8 mouse cellular contexts compared by ENCODE assay signal in genomic region chr13:23561883-23562659, GRCm38 (mm10). TPM values are rescaled to one million over a fixed set of nuclear protein-coding genes. Genes with fewer than 3 reads are reported as not detected.
DNase-seq lines count a peak whose midpoint lies in the region; ATAC-seq and TF ChIP-seq lines count a peak whose summit lies in the region.
"Not testable (repeated sequence)": the region's sequence is repeated elsewhere in the genome, so short reads cannot be mapped to it uniquely, and the experiment has no call there.

Gene Hist1h3e, minus strand, starts transcription at chr13:23562369.

- H3K4me2 ChIP-seq in heart, embryonic 15.5 days: peak within 1 kb of the TSS; percentile 66
- H3K4me2 ChIP-seq in liver, embryonic 14.5 days (ENCODE audit: low read depth): peak within 1 kb of the TSS; percentile 69
- H3K4me2 ChIP-seq in neural tube, embryonic 11.5 days (ENCODE audit: low read depth): peak within 1 kb of the TSS; percentile 55
- H3K4me2 ChIP-seq in stomach, postnatal 0 days (replicated peaks; ENCODE audit: low read depth): peak within 1 kb of the TSS; percentile 68

- peak; percentile 96 for DNase-seq in c-Kit-positive CD71-negative TER-119-negative erythroid progenitor cells, embryonic 14.5 days (ENCODE audit: low read depth)
- peak; percentile 94 for DNase-seq in forebrain, embryonic 10.5 days (ENCODE audit: extremely low spot score, low spot score)
- DNase-seq in kidney, postnatal 25 days: peak; percentile 93 to 96
- peak; percentile 98 for DNase-seq in liver, embryonic 14.5 days (ENCODE audit: low read depth in 3 of 3, low spot score in 3 of 3)
- peak; percentile 95 for DNase-seq in neural tube, embryonic 11.5 days (ENCODE audit: low spot score)
- peak; percentile 95 for DNase-seq in stomach, postnatal 0 days (ENCODE audit: low spot score)

- H3K9me3 ChIP-seq in forebrain, embryonic 10.5 days; heart, embryonic 15.5 days (replicated peaks); liver, embryonic 14.5 days (ENCODE audit: control insufficient read depth, low read length); neural tube, embryonic 11.5 days (ENCODE audit: control insufficient read depth, low read length); stomach, postnatal 0 days (ENCODE audit: control insufficient read depth, low read length): not testable (repeated sequence)

- peak within 1 kb of the TSS; percentile 98 for H3K27ac ChIP-seq in forebrain, embryonic 10.5 days
- H3K27ac ChIP-seq in heart, embryonic 15.5 days: peak within 1 kb of the TSS; percentile 94
- H3K27ac ChIP-seq in liver, embryonic 14.5 days: peak within 1 kb of the TSS; percentile 92
- H3K27ac ChIP-seq in neural tube, embryonic 11.5 days (ENCODE audit: low read depth, low read length): peak within 1 kb of the TSS; percentile 96
- H3K27ac ChIP-seq in stomach, postnatal 0 days (replicated peaks): peak within 1 kb of the TSS; percentile 97

- H3K4me3 ChIP-seq in forebrain, embryonic 10.5 days: peak within 1 kb of the TSS; percentile 54
- peak within 1 kb of the TSS; percentile 58 for H3K4me3 ChIP-seq in heart, embryonic 15.5 days
- peak within 1 kb of the TSS; percentile 40 to 54 for H3K4me3 ChIP-seq in liver, embryonic 14.5 days (ENCODE audit: insufficient read depth in 1 of 2, low read depth in 2 of 2, low read length in 2 of 2)
- H3K4me3 ChIP-seq in neural tube, embryonic 11.5 days (ENCODE audit: low read depth, low read length): peak within 1 kb of the TSS; percentile 33
- peak within 1 kb of the TSS; percentile 42 for H3K4me3 ChIP-seq in stomach, postnatal 0 days (ENCODE audit: low read depth, low read length)

- peaks cover 11% of the 10 kb centered on the region for H3K4me1 ChIP-seq in forebrain, embryonic 10.5 days
- H3K4me1 ChIP-seq in heart, embryonic 15.5 days (replicated peaks); neural tube, embryonic 11.5 days (ENCODE audit: control insufficient read depth, insufficient read depth, low read length); stomach, postnatal 0 days (replicated peaks; ENCODE audit: control insufficient read depth, insufficient read depth): not testable (repeated sequence)
- peaks cover 22 to 24% of the 10 kb centered on the region in 2 experiments for H3K4me1 ChIP-seq in liver, embryonic 14.5 days (replicated peaks; ENCODE audit: control insufficient read depth in 2 of 2, insufficient read depth in 2 of 2, low read length in 1 of 2)

- peak within 1 kb of the TSS; percentile 59 for H3K9ac ChIP-seq in heart, embryonic 15.5 days
- H3K9ac ChIP-seq in liver, embryonic 14.5 days (replicated peaks): peak within 1 kb of the TSS; percentile 81
- H3K9ac ChIP-seq in neural tube, embryonic 11.5 days (ENCODE audit: low read length): peak within 1 kb of the TSS; percentile 63
- peak within 1 kb of the TSS; percentile 59 for H3K9ac ChIP-seq in stomach, postnatal 0 days (ENCODE audit: low read length)

- H3K36me3 ChIP-seq in forebrain, embryonic 10.5 days (replicated peaks); heart, embryonic 15.5 days; liver, embryonic 14.5 days (replicated peaks; ENCODE audit: control insufficient read depth, insufficient read depth, low read depth); neural tube, embryonic 11.5 days (ENCODE audit: control insufficient read depth, insufficient read depth, low read length); stomach, postnatal 0 days (ENCODE audit: control insufficient read depth, insufficient read depth, low read length): not testable (repeated sequence)

- not testable (repeated sequence) for H3K27me3 ChIP-seq in forebrain, embryonic 10.5 days (ENCODE audit: poor library complexity, severe bottlenecking); heart, embryonic 15.5 days; liver, embryonic 14.5 days (ENCODE audit: control insufficient read depth, insufficient read depth, low read length); neural tube, embryonic 11.5 days (ENCODE audit: control insufficient read depth, insufficient read depth, low read length); stomach, postnatal 0 days (ENCODE audit: control insufficient read depth, insufficient read depth, low read length)

- TF ChIP-seq CTCF in liver, embryonic 14.5 days (IDR thresholded peaks at IDR 0.05; ENCODE audit: low read depth); stomach, postnatal 0 days (IDR thresholded peaks at IDR 0.05; ENCODE audit: low read depth): not testable (repeated sequence)

- WGBS in forebrain, embryonic 10.5 days: under 1% methylated on average over 60 of the region's 67 CpGs
- WGBS in heart, embryonic 15.5 days: under 1% methylated on average over 53 of the region's 67 CpGs
- WGBS in liver, embryonic 14.5 days (ENCODE audit: insufficient replicate concordance): under 1% methylated on average over 50 of the region's 67 CpGs
- WGBS in neural tube, embryonic 11.5 days: 0% methylated on average over 47 of the region's 67 CpGs
- under 1% methylated on average over 32 of the region's 67 CpGs for WGBS in stomach, postnatal 0 days

- peak; percentile 72 for TF ChIP-seq EP300 in liver, embryonic 14.5 days (IDR thresholded peaks at IDR 0.05; ENCODE audit: low read depth)
- peak; percentile 49 for TF ChIP-seq EP300 in stomach, postnatal 0 days (optimal IDR thresholded peaks at IDR 0.05)

- peak; percentile 93 for ATAC-seq in CD4-positive, CD25-positive, alpha-beta regulatory T cell, adult 4 months
- peak; percentile 91 for ATAC-seq in heart, embryonic 15.5 days (replicated peaks; ENCODE audit: insufficient number of reproducible peaks, insufficient read depth, low FRiP score, low read depth)
- peak; percentile 92 for ATAC-seq in liver, embryonic 14.5 days (ENCODE audit: insufficient read depth)
- ATAC-seq in neural tube, embryonic 11.5 days (ENCODE audit: insufficient read depth, low FRiP score, low TSS enrichment): peak; percentile 95
- ATAC-seq in stomach, postnatal 0 days (ENCODE audit: low FRiP score, low TSS enrichment): peak; percentile 93

RNA-seq across cellular contexts. Expression of gene Hist1h3e, which starts in this region (rescaled TPM):
- polyA plus RNA-seq in CD4-positive, CD25-positive, alpha-beta regulatory T cell, adult 4 months (2017; shearing (Covaris generic)): 1 to 10 TPM; 2.2 to 4.1 TPM
- 6.1 and 6.7 TPM in 2 replicates for polyA plus RNA-seq in forebrain, embryonic 10.5 days (2016; fragmentation: Nextera tagmentation; extraction: Ambion mirVana)
- polyA plus RNA-seq in heart, embryonic 15.5 days (2015; fragmentation: Nextera tagmentation; extraction: Ambion mirVana): 1.7 and 2.4 TPM in 2 replicates
- polyA plus RNA-seq in liver, embryonic 14.5 days (2012; rRNA removed): 25.4 and 53.3 TPM in 2 replicates
- 3.9 and 5.1 TPM in 2 replicates for polyA plus RNA-seq in liver, embryonic 14.5 days (2014; fragmentation: Nextera tagmentation; extraction: Ambion mirVana)
- 6.4 and 6.9 TPM in 2 replicates for polyA plus RNA-seq in neural tube, embryonic 11.5 days (2014; fragmentation: Nextera tagmentation; extraction: Ambion mirVana)
- polyA plus RNA-seq in stomach, postnatal 0 days (2015; fragmentation: Nextera tagmentation; extraction: Ambion mirVana): 1.6 and 3.3 TPM in 2 replicates

Comparison
In these comparisons a context has a peak if more than half of its experiments do, and no peak if none do; other contexts are left out.
1. Peak in every context shown above with its lines: DNase-seq, ATAC-seq, H3K4me3 ChIP-seq and H3K27ac ChIP-seq.